In genomic region chr4:102826159-102826558, GRCm38 (mm10) we compare ENCODE assay signal across 22 mouse cellular contexts.
A peak's percentile ranks its signal among the peaks of the same experiment; 100 is the strongest.
DNase-seq lines count a peak whose midpoint lies in the region; ATAC-seq and TF ChIP-seq lines count a peak whose summit lies in the region.
"Had no signal": no experiment of that assay in that cellular context is flagged by ENCODE, and none has a peak within 500 bp of the region (broad histone marks: within the 10 kb centered on the region; RNA-seq: fewer than 3 reads in every experiment).

No protein-coding gene starts in this region.

- no peaks in the 10 kb centered on the region for H3K9me3 ChIP-seq in lung, postnatal 0 days (ENCODE audit: low read length)
- H3K9me3 ChIP-seq: embryonic facial prominence, embryonic 15.5 days; heart, embryonic 12.5 days; hindbrain, embryonic 13.5 days; neural tube, embryonic 15.5 days had no signal

- no peak for ATAC-seq in lung, postnatal 0 days
- ATAC-seq: activated CD4-positive, CD25-positive, alpha-beta regulatory T cell, adult 4 months; midbrain, embryonic 16.5 days had no signal

- no peaks in the 10 kb centered on the region for H3K36me3 ChIP-seq in C2C12 (ENCODE audit: control insufficient read depth, insufficient read depth)
- no peaks in the 10 kb centered on the region for H3K36me3 ChIP-seq in lung, postnatal 0 days (ENCODE audit: insufficient read depth, low read length)
- H3K36me3 ChIP-seq: embryonic facial prominence, embryonic 15.5 days; heart, embryonic 12.5 days; hindbrain, embryonic 13.5 days; neural tube, embryonic 15.5 days had no signal

- no peak overlapping the region for H3K4me3 ChIP-seq in C2C12 (ENCODE audit: insufficient read depth, poor library complexity, severe bottlenecking)
- H3K4me3 ChIP-seq in lung, postnatal 0 days (ENCODE audit: low read depth, low read length), result no peak overlapping the region
- H3K4me3 ChIP-seq: embryonic facial prominence, embryonic 15.5 days; heart, embryonic 12.5 days; hindbrain, embryonic 13.5 days; neural tube, embryonic 15.5 days had no signal

- H3K79me2 ChIP-seq in C2C12 (ENCODE audit: control insufficient read depth, insufficient read depth), result no peaks in the 10 kb centered on the region

- no peak overlapping the region for H3K9ac ChIP-seq in lung, postnatal 0 days (replicated peaks; ENCODE audit: low read depth)
- H3K9ac ChIP-seq: embryonic facial prominence, embryonic 15.5 days; heart, embryonic 12.5 days; hindbrain, embryonic 13.5 days; neural tube, embryonic 15.5 days had no signal

- H3K4me2 ChIP-seq in lung, postnatal 0 days (replicated peaks; ENCODE audit: low read depth, low read length), result no peak overlapping the region
- H3K4me2 ChIP-seq: embryonic facial prominence, embryonic 15.5 days; heart, embryonic 12.5 days; hindbrain, embryonic 13.5 days; liver, embryonic 11.5 days; neural tube, embryonic 15.5 days had no signal

- no peak for TF ChIP-seq EP300 in lung, postnatal 0 days (IDR thresholded peaks at IDR 0.05)

- H3ac ChIP-seq in C2C12 (ENCODE audit: control insufficient read depth, insufficient read length, low read depth), result no peak overlapping the region

- no peaks in the 10 kb centered on the region for H3K4me1 ChIP-seq in lung, postnatal 0 days (ENCODE audit: insufficient read depth, low read depth, low read length)
- H3K4me1 ChIP-seq: embryonic facial prominence, embryonic 15.5 days; heart, embryonic 12.5 days had no signal

- peak; percentile 17 to 60 for DNase-seq in frontal cortex, adult 2 months (ENCODE audit: extremely low spot score in 1 of 2, low spot score in 1 of 2)
- DNase-seq in frontal cortex, postnatal 25 days (ENCODE audit: low spot score in 2 of 2), result no peak
- peak; percentile 22 for DNase-seq in left cerebral cortex, adult 11 months (ENCODE audit: low spot score)
- DNase-seq in left cerebral cortex, postnatal 4 days, result no peak
- DNase-seq in left cerebral cortex, postnatal 36 days (ENCODE audit: low spot score in 2 of 2), result peak; percentile 15 to 20
- DNase-seq in lung, postnatal 0 days (ENCODE audit: low spot score), result no peak
- DNase-seq: adrenal gland, postnatal 10 days; cerebellum, adult 11-12 months; cerebellum, postnatal 36 days; heart, postnatal 14 days; kidney, adult 8-10 months; kidney, postnatal 14 days; lung, adult 2 months; lung, postnatal 36 days had no signal

- H3K27ac ChIP-seq in lung, postnatal 0 days (ENCODE audit: low read length), result no peak overlapping the region
- H3K27ac ChIP-seq: embryonic facial prominence, embryonic 15.5 days; hindbrain, embryonic 13.5 days; neural tube, embryonic 15.5 days had no signal

- no peak for TF ChIP-seq CTCF in C2C12 (IDR thresholded peaks at IDR 0.05; ENCODE audit: control insufficient read depth, insufficient read depth, insufficient read length)
- no peak for TF ChIP-seq CTCF in lung, postnatal 0 days (IDR thresholded peaks at IDR 0.05)

- no peaks in the 10 kb centered on the region for H3K79me3 ChIP-seq in C2C12 (ENCODE audit: low read depth)

- no peaks in the 10 kb centered on the region for H3K27me3 ChIP-seq in C2C12 (ENCODE audit: control insufficient read depth, insufficient read depth, insufficient read length)
- H3K27me3 ChIP-seq in lung, postnatal 0 days (replicated peaks; ENCODE audit: insufficient read depth, low read length), result no peaks in the 10 kb centered on the region
- H3K27me3 ChIP-seq: embryonic facial prominence, embryonic 15.5 days; hindbrain, embryonic 13.5 days; neural tube, embryonic 15.5 days had no signal

- WGBS in lung, postnatal 0 days, result 87% methylated on average over 2 of the region's 2 CpGs

- intact Hi-C loops in left cerebral cortex, postnatal 4 days (cut with DNase I), result no loop called here
- intact Hi-C loops in left cerebral cortex, postnatal 36 days (cut with DNase I), result no loop called here

TF ChIP-seq in C2C12, 6 proteins besides CTCF, POLR2A, EP300 and RAD21:
- no peak for TF ChIP-seq MAX (IDR thresholded peaks at IDR 0.05)
- no peak for TF ChIP-seq FOSL1 (IDR thresholded peaks at IDR 0.05; ENCODE audit: insufficient read depth, low read length, poor library complexity, severe bottlenecking)
- TF ChIP-seq USF1 (IDR thresholded peaks at IDR 0.05; ENCODE audit: low read depth), result peak; percentile 71
- no peak for TF ChIP-seq MYOG (IDR thresholded peaks at IDR 0.05; ENCODE audit: control insufficient read depth, extremely low read depth, insufficient read length)
- TF ChIP-seq CEBPB (IDR thresholded peaks at IDR 0.05; ENCODE audit: low read depth), result no peak
- TF ChIP-seq MYOD1 (IDR thresholded peaks at IDR 0.05; ENCODE audit: control insufficient read depth, insufficient read length, low read depth), result no peak

Comparison
In these comparisons a context has a peak if more than half of its experiments do, and no peak if none do; other contexts are left out.
1. DNase-seq: peak in frontal cortex, adult 2 months (2 of 2), left cerebral cortex, adult 11 months (single experiment) and left cerebral cortex, postnatal 36 days (2 of 2); none in frontal cortex, postnatal 25 days (0 of 2), left cerebral cortex, postnatal 4 days (single experiment) and lung, postnatal 0 days (single experiment).